Mouse (Mus musculus) liver, adult (tissue): ENCODE data around the gene Sp100.
"Not testable (repeated sequence)": the region's sequence is repeated elsewhere in the genome, so short reads cannot be mapped to it uniquely, and the experiment has no call there.

Experiments used
- GATA4 ChIP-seq: IDR thresholded peaks from 2 replicates; pipeline ENCODE4 v1.6.1; 2014; ENCODE audit warnings: mild to moderate bottlenecking, low read length; ENCODE audit not compliant: insufficient replicate concordance

The Sp100 gene

GRCm38 (mm10) chr1:85649881-85650280 lies at the start of gene Sp100:
TSS of gene Sp100 (plus strand) at chr1:85649988.
- not testable (repeated sequence) for TF ChIP-seq GATA4

GRCm38 (mm10) chr1:85600078-85600477 lies 49.7 kb upstream of the Sp100 start, which contains the start of gene Sp140:
TSS of gene Sp140 (plus strand) at chr1:85600378.
- not testable (repeated sequence) for TF ChIP-seq GATA4

- no peak for TF ChIP-seq GATA4
Observed at GRCm38 (mm10) chr1:85664266-85664665, 14.5 kb downstream of the Sp100 start.

- no peak for TF ChIP-seq GATA4
Observed at GRCm38 (mm10) chr1:85680226-85680625, 30.4 kb downstream of the Sp100 start.

DNA sequence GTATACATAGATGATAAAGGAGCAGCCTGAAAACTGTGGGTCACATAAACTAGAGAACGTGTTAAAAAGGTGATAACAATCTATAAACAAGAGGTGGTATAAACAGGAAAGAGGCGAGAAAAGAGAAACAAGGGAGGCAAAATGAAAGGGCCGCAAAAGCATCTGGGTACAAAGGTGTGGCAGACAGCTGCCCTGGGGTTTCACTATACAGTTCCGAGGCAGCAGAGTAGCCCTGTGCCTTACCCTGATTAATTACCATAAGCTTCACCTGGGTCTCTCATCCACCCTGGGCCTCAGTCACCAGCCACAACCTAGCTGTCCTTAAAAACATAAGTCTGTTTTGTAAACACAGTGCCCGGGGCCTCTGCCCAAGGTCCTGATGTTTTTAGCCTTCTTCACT lies 36.9 kb downstream of the Sp100 start:
- no peak for TF ChIP-seq GATA4

GRCm38 (mm10) chr1:85687346-85687745 lies 37.6 kb downstream of the Sp100 start:
- no peak for TF ChIP-seq GATA4

DNA sequence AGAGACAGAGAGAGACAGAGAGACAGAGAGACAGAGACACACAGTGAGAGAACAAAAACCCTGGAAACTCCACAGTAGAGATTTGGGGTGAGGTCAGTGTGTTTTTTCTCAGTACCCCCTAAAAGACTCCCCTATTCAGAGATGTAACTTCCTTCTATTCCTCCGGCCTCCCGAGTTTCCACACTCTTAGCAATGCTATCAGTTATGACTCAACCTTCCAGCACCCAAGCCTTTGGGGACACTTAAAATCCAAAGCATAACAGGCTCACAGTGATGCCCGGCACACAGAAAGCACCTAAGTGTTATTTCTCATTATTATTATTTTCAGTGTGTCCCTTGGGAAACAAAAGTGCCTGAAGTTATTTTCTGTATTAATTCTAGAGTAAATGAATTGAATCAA lies 40.8 kb downstream of the Sp100 start:
- no peak for TF ChIP-seq GATA4

GRCm38 (mm10) chr1:85692281-85692680 lies 42.5 kb downstream of the Sp100 start:
- TF ChIP-seq GATA4, result no peak

GRCm38 (mm10) chr1:85693280-85693679 lies 43.5 kb downstream of the Sp100 start:
- no peak for TF ChIP-seq GATA4

DNA sequence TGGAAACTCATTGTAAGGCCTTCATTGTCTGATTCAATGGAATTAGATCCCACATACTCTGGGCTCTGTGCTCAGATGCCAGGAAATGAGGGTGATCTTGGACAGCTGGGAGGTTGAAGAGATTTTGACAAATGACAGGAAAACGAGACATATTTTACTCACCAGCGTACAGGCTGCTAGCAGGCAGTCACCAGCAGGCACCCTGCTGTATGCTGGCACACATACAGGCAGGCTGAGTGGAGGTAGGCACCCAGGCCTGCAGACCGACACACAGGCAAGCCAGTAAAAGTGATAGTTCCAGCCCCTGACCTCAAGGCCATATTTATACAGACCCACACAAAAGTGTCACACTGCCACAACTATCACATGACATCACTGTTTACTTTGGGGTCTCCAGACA lies 45.9 kb downstream of the Sp100 start:
- no peak for TF ChIP-seq GATA4

- TF ChIP-seq GATA4, result no peak
Observed at GRCm38 (mm10) chr1:85697721-85698493, 48.1 kb downstream of the Sp100 start.

GRCm38 (mm10) chr1:85702531-85702930 lies 52.7 kb downstream of the Sp100 start:
- no peak for TF ChIP-seq GATA4

- no peak for TF ChIP-seq GATA4
Observed at GRCm38 (mm10) chr1:85703245-85704186, 53.7 kb downstream of the Sp100 start.

GRCm38 (mm10) chr1:85705552-85705951 lies 55.8 kb downstream of the Sp100 start:
- TF ChIP-seq GATA4, result no peak

DNA sequence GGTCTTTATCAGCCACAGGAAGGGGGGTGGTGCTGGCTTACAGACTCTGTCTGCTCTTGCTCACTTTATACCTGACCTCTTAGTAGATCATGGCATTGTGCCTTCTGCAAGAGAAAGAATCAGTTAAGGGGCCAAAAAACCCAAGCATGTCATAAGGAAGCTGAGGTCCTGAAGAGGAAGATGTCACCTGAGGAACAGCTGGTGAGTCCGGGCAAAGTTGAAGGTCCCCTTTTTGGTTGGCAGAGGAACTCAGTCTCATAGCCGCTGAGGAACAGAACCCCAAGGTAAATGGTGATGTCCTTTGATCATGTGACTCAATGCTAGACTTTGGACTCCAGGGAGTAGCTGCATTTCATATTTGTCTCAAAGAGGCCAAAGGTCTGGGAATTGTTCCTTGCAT lies 57.0 kb downstream of the Sp100 start:
- no peak for TF ChIP-seq GATA4

GRCm38 (mm10) chr1:85714501-85714900 lies 64.7 kb downstream of the Sp100 start:
- no peak for TF ChIP-seq GATA4
